Comparison of ENCODE assay signal across 9 mouse cellular contexts in genomic region chr5:25831624-25832023, GRCm38 (mm10).
DNase-seq lines count a peak whose midpoint lies in the region; ATAC-seq and TF ChIP-seq lines count a peak whose summit lies in the region.
"Had no signal": no experiment of that assay in that cellular context is flagged by ENCODE, and none has a peak within 500 bp of the region (broad histone marks: within the 10 kb centered on the region; RNA-seq: fewer than 3 reads in every experiment).

No protein-coding gene starts in this region.

- ATAC-seq in embryonic facial prominence, embryonic 14.5 days (ENCODE audit: low read depth) = peak; percentile 89
- 0 out of 2 replicates have a peak, but pooled peaks have one; percentile 43 for ATAC-seq in stomach, embryonic 15.5 days (ENCODE audit: insufficient read depth, low FRiP score, low read depth)

- no peaks in the 10 kb centered on the region for H3K9me3 ChIP-seq in embryonic facial prominence, embryonic 14.5 days (ENCODE audit: control insufficient read depth, low read length)
- no peaks in the 10 kb centered on the region for H3K9me3 ChIP-seq in midbrain, embryonic 10.5 days (replicated peaks)
- no peaks in the 10 kb centered on the region for H3K9me3 ChIP-seq in stomach, embryonic 15.5 days
- H3K9me3 ChIP-seq: embryonic facial prominence, embryonic 13.5 days had no signal

- no peak for TF ChIP-seq POLR2A in testis, adult 2 months (IDR thresholded peaks at IDR 0.05; ENCODE audit: control insufficient read depth, low read depth, low read length)
- no peak for TF ChIP-seq POLR2A in bone marrow macrophage, adult 2 months (IDR thresholded peaks at IDR 0.05; ENCODE audit: borderline replicate concordance, low read depth, low read length)

- DNase-seq in testis, postnatal 14 days (ENCODE audit: low spot score) = no peak
- peak; percentile 60 for DNase-seq in embryonic facial prominence, embryonic 14.5 days (ENCODE audit: low spot score)
- peak; percentile 56 for DNase-seq in heart, postnatal 4 days
- peak; percentile 52 for DNase-seq in layer of hippocampus, adult 9-11 months
- peak; percentile 35 for DNase-seq in midbrain, embryonic 10.5 days (ENCODE audit: low spot score)

- H3K9ac ChIP-seq in embryonic facial prominence, embryonic 14.5 days (ENCODE audit: low read depth, low read length) = no peak overlapping the region
- no peak overlapping the region for H3K9ac ChIP-seq in stomach, embryonic 15.5 days
- H3K9ac ChIP-seq: embryonic facial prominence, embryonic 13.5 days had no signal

- 62% methylated on average over 5 of the region's 5 CpGs for WGBS in embryonic facial prominence, embryonic 14.5 days
- 78% methylated on average over 5 of the region's 5 CpGs for WGBS in midbrain, embryonic 10.5 days
- WGBS in stomach, embryonic 15.5 days = 68% methylated on average over 5 of the region's 5 CpGs

- peak; percentile 37; the same call in 1 of the 2 replicates for TF ChIP-seq CTCF in testis, adult 2 months (IDR thresholded peaks at IDR 0.05; ENCODE audit: control insufficient read depth, insufficient read depth, insufficient replicate concordance, low read depth, low read length)
- TF ChIP-seq CTCF in bone marrow macrophage, adult 2 months (IDR thresholded peaks at IDR 0.05; ENCODE audit: low read depth, low read length) = peak; percentile 37; the same call in 1 of the 2 replicates

- H3K36me3 ChIP-seq in testis, adult 2 months (ENCODE audit: control insufficient read depth, insufficient read depth, low read length) = no peaks in the 10 kb centered on the region
- H3K36me3 ChIP-seq in embryonic facial prominence, embryonic 14.5 days (ENCODE audit: control insufficient read depth, insufficient read depth, low read length) = no peaks in the 10 kb centered on the region
- H3K36me3 ChIP-seq in midbrain, embryonic 10.5 days = no peaks in the 10 kb centered on the region
- no peaks in the 10 kb centered on the region for H3K36me3 ChIP-seq in stomach, embryonic 15.5 days
- H3K36me3 ChIP-seq: embryonic facial prominence, embryonic 13.5 days had no signal

- H3K4me2 ChIP-seq in embryonic facial prominence, embryonic 14.5 days (ENCODE audit: low read depth, low read length) = no peak overlapping the region
- H3K4me2 ChIP-seq in stomach, embryonic 15.5 days = no peak overlapping the region
- H3K4me2 ChIP-seq: embryonic facial prominence, embryonic 13.5 days had no signal

- no peak overlapping the region for H3K27ac ChIP-seq in testis, adult 2 months (ENCODE audit: control insufficient read depth, insufficient read depth, low read depth, low read length)
- no peak overlapping the region for H3K27ac ChIP-seq in bone marrow macrophage, adult 2 months (ENCODE audit: insufficient read depth, low read depth, low read length)
- H3K27ac ChIP-seq in embryonic facial prominence, embryonic 14.5 days (replicated peaks; ENCODE audit: low read depth, low read length) = no peak overlapping the region
- H3K27ac ChIP-seq in midbrain, embryonic 10.5 days (replicated peaks) = no peak overlapping the region
- H3K27ac ChIP-seq in stomach, embryonic 15.5 days = no peak overlapping the region
- H3K27ac ChIP-seq: embryonic facial prominence, embryonic 13.5 days had no signal

- no peak overlapping the region for H3K4me3 ChIP-seq in testis, adult 2 months (ENCODE audit: control insufficient read depth, low read depth, low read length)
- H3K4me3 ChIP-seq in bone marrow macrophage, adult 2 months (ENCODE audit: insufficient read depth, low read length) = no peak overlapping the region
- no peak overlapping the region for H3K4me3 ChIP-seq in embryonic facial prominence, embryonic 14.5 days (ENCODE audit: low read depth, low read length)
- no peak overlapping the region for H3K4me3 ChIP-seq in midbrain, embryonic 10.5 days
- no peak overlapping the region for H3K4me3 ChIP-seq in stomach, embryonic 15.5 days (replicated peaks)
- H3K4me3 ChIP-seq: embryonic facial prominence, embryonic 13.5 days had no signal

- H3K4me1 ChIP-seq in testis, adult 2 months (ENCODE audit: control insufficient read depth, insufficient read depth, low read length) = no peaks in the 10 kb centered on the region
- no peaks in the 10 kb centered on the region for H3K4me1 ChIP-seq in bone marrow macrophage, adult 2 months (ENCODE audit: control insufficient read depth, insufficient read depth, low read length)
- no peaks in the 10 kb centered on the region for H3K4me1 ChIP-seq in embryonic facial prominence, embryonic 14.5 days (ENCODE audit: control insufficient read depth, insufficient read depth, low read length)
- no peaks in the 10 kb centered on the region for H3K4me1 ChIP-seq in midbrain, embryonic 10.5 days
- no peaks in the 10 kb centered on the region for H3K4me1 ChIP-seq in stomach, embryonic 15.5 days
- H3K4me1 ChIP-seq: embryonic facial prominence, embryonic 13.5 days had no signal

- no peaks in the 10 kb centered on the region for H3K27me3 ChIP-seq in testis, adult 2 months (ENCODE audit: control insufficient read depth, insufficient read depth, low read length)
- H3K27me3 ChIP-seq in embryonic facial prominence, embryonic 14.5 days (replicated peaks; ENCODE audit: control insufficient read depth, insufficient read depth, low read length) = no peaks in the 10 kb centered on the region
- H3K27me3 ChIP-seq in midbrain, embryonic 10.5 days (ENCODE audit: low read depth, poor library complexity, severe bottlenecking) = no peaks in the 10 kb centered on the region
- no peaks in the 10 kb centered on the region for H3K27me3 ChIP-seq in stomach, embryonic 15.5 days (replicated peaks)
- H3K27me3 ChIP-seq: embryonic facial prominence, embryonic 13.5 days had no signal
